In the genomic region with DNA sequence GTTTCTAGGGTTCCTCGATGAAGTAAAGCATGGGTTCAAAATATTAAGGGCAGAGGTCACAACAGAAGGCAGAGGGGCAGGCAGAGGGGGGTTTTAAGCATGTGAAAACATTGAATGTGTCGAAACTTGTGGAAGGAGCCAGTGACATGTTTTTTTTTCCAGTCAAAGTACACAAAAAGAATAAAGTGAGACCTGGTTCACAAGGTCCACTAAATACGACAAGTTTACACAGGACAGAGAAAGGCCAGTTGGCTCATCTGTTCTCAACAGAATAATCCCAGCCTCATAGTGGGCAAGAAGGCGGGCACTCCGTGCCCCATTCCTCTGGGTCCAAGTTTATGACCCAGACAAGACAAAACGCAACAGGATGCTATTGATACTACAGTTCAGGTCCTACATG, we compare ENCODE assay signal across 28 mouse cellular contexts. TPM values are rescaled to one million over a fixed set of nuclear protein-coding genes. Genes with fewer than 3 reads are reported as not detected.
"Had no signal": no experiment of that assay in that cellular context is flagged by ENCODE, and none has a peak within 500 bp of the region (broad histone marks: within the 10 kb centered on the region; RNA-seq: fewer than 3 reads in every experiment).

No protein-coding gene starts in this region.

- H3K27ac ChIP-seq: heart, embryonic 10.5 days; heart, embryonic 13.5 days; heart, embryonic 15.5 days; hindbrain, embryonic 12.5 days; hindbrain, embryonic 14.5 days; intestine, embryonic 15.5 days; layer of hippocampus, adult 2 months; left cerebral cortex, adult 2 months; limb, embryonic 10.5 days; limb, embryonic 12.5 days had no signal

- H3K9me3 ChIP-seq: heart, embryonic 10.5 days; heart, embryonic 13.5 days; heart, embryonic 15.5 days; hindbrain, embryonic 12.5 days; intestine, embryonic 15.5 days; limb, embryonic 10.5 days; limb, embryonic 12.5 days had no signal

- H3K4me1 ChIP-seq: hindbrain, embryonic 12.5 days; intestine, embryonic 15.5 days had no signal

- H3K4me2 ChIP-seq: heart, embryonic 13.5 days; heart, embryonic 15.5 days; hindbrain, embryonic 12.5 days; hindbrain, embryonic 14.5 days; intestine, embryonic 15.5 days; limb, embryonic 12.5 days had no signal

- H3K9ac ChIP-seq: forebrain, postnatal 0 days; heart, embryonic 13.5 days; heart, embryonic 15.5 days; hindbrain, embryonic 12.5 days; hindbrain, embryonic 14.5 days; intestine, embryonic 15.5 days; limb, embryonic 12.5 days had no signal

- DNase-seq: forebrain, postnatal 0 days; gastrocnemius, postnatal 14 days; gastrocnemius, postnatal 36 days; heart, postnatal 36 days; kidney, adult 18-20 months; kidney, adult 8-10 months had no signal

- ATAC-seq: forebrain, postnatal 0 days; hindbrain, embryonic 16.5 days; inflammation-experienced regulatory T-cells, adult 6 months; intestine, embryonic 15.5 days; intestine, postnatal 0 days had no signal

- H3K4me3 ChIP-seq: heart, embryonic 10.5 days; heart, embryonic 13.5 days; heart, embryonic 15.5 days; hindbrain, embryonic 12.5 days; intestine, embryonic 15.5 days; layer of hippocampus, adult 2 months; left cerebral cortex, adult 2 months; limb, embryonic 10.5 days; limb, embryonic 12.5 days had no signal

- H3K36me3 ChIP-seq: heart, embryonic 10.5 days; heart, embryonic 13.5 days; heart, embryonic 15.5 days; hindbrain, embryonic 12.5 days; intestine, embryonic 15.5 days; limb, embryonic 10.5 days; limb, embryonic 12.5 days had no signal

- H3K27me3 ChIP-seq: heart, embryonic 15.5 days; hindbrain, embryonic 12.5 days; intestine, embryonic 15.5 days; limb, embryonic 12.5 days had no signal

RNA-seq across cellular contexts. Expression of a gene that starts 4.8 kb away (rescaled TPM):
- total RNA-seq: gastrocnemius, postnatal 14 days; heart, adult 8-10 months; hematopoietic stem cell, adult 5-6 weeks; layer of hippocampus, adult 2 months; layer of hippocampus, postnatal 10 days; layer of hippocampus, postnatal 25 days; left cerebral cortex, adult 2 months; left cerebral cortex, postnatal 14 days; left cerebral cortex, postnatal 36 days had no signal
- polyA plus RNA-seq: heart, embryonic 13.5 days; heart, embryonic 15.5 days; heart, postnatal 0 days; hindbrain, embryonic 12.5 days; inflammation-experienced regulatory T-cells, adult 6 months; intestine, embryonic 15.5 days; intestine, postnatal 0 days; kidney, embryonic 14.5 days; limb, embryonic 10.5 days; limb, embryonic 12.5 days; limb, embryonic 14.5 days had no signal
